Mouse (Mus musculus) spleen, postnatal 4 days (tissue): Measurements from ENCODE around the gene Methig1.
"Not testable (repeated sequence)": the region's sequence is repeated elsewhere in the genome, so short reads cannot be mapped to it uniquely, and the experiment has no call there.

ENCODE experiments used
- DNase-seq, 2 experiments: peaks; one replicate each; pipeline ENCODE4 v3.0.0; 2022; ENCODE audit warnings: low spot score in 2 of 2

Gene Methig1

DNA sequence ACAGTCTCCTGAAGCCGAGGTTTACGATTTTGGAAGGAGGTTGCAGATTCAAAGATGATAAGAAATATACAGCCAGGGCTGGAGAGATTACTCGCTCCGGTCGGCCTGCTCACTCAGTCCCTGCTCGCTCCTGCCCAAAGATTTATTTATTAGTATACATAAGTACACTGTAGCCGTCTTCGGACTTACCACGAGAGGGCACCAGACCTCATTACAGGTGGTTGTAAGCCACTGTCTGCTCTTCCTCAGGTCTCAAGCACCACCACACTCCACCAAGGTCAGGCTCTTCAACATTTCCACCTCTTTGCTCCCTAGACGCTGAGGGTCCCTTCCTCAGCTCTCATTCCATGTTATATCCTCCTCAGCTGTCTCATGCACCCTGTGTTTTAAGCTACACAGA is 15.1 kb upstream of the Methig1 start:
- peak; percentile 66 to 81 for DNase-seq

GRCm38 (mm10) chr15:100341314-100341980 is 11.5 kb upstream of the Methig1 start:
- DNase-seq: not testable (repeated sequence)

DNA sequence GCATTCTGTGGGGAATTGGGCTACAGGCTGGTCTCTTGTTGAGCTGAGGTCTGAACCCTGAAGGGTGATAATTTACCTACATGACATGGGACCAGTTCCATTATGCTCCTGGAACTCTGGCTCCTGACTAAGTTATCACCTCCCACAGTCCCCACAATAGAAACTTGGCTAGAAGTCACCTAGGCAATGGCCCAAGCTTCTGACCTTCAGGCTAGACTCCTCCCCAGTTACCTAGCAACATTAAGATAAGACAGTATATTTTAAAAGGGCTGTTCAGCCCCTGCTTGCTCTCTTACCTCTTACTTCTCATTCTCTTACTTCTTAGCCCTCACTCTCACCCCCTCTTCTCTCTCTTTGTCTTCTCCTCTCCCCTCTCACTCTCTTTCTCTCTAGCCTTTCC is 7.5 kb upstream of the Methig1 start:
- no peak for DNase-seq

GRCm38 (mm10) chr15:100346761-100347160 is 6.2 kb upstream of the Methig1 start:
- DNase-seq: no peak

GRCm38 (mm10) chr15:100349496-100349895 is 3.5 kb upstream of the Methig1 start:
- no peak for DNase-seq

- DNase-seq: no peak
Observed at GRCm38 (mm10) chr15:100351501-100352060, 1.4 kb upstream of the Methig1 start.

GRCm38 (mm10) chr15:100353399-100353798 is 450 bp downstream of the Methig1 start:
- not testable (repeated sequence) for DNase-seq

GRCm38 (mm10) chr15:100355876-100356275 is 2.9 kb downstream of the Methig1 start:
- DNase-seq: no peak

DNA sequence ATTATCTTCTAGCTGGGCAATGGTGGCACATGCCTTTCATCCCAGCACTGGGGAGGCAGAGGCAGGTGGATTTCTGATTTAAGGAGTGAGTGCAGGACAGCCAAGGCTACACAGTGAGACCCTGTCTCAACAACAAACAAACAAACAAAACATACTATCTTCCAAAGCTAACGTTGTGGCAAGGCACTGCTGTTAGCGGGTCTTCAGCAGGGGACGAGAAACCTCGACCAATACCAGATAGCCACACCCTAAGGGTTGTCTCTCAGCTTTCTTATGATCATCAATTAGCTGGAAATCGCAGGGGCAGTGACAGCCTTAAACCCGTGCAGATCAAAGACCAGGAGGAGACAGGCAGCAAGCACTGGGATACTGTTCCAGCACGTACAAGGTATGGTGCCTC is 11.3 kb downstream of the Methig1 start, which contains the start of gene Higd1c:
Gene Higd1c (plus strand): TSS at position 301 of the 400 bp plus-strand sequence.
- DNase-seq: no peak

- not testable (repeated sequence) for DNase-seq
Observed at GRCm38 (mm10) chr15:100365967-100366366, 13.0 kb downstream of the Methig1 start.

- DNase-seq: no peak
Observed at GRCm38 (mm10) chr15:100367119-100367518, 14.2 kb downstream of the Methig1 start.

DNA sequence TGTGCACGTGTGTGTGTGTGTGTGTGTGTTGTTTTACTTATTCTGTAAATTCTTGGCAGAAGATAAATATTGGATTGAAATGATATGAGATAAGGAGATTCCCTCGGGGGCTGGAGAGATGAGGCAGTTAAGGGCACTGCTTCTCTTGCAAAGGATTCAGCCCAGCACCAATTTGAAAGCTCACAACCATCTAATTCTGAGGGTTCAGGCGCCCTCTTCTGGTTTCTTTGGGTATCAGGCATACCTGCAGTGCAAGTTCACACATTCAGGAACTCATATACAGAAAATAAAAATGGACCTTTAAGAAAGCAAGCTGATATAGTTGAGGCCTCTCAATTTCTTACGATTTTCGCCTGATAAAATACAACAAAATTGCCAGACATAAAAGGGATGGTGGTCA is 22.1 kb downstream of the Methig1 start:
- peak; percentile 60 to 73 for DNase-seq

GRCm38 (mm10) chr15:100377847-100378505 is 25.0 kb downstream of the Methig1 start:
- peak in 1 of 2 experiments; percentile 49 for DNase-seq

DNA sequence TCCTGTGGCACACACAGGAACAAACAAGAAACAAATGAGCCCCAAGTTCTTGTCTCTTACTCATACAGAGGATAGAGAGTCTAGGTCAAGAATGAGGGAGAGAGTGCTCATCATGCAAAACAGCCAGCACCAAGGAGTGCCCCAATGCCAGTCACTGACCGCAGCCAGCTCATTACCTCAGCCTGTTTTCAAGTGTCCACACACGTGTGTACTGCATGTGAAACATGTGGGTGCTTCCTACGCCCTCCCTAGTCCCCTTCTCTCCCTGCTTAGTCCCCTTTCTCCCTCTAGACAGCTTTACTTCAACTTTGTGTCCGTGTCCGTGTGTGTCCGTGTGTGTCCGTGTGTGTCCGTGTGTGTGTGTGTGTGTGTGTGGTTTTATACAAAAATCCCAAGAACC is 26.7 kb downstream of the Methig1 start:
- DNase-seq: no peak

DNA sequence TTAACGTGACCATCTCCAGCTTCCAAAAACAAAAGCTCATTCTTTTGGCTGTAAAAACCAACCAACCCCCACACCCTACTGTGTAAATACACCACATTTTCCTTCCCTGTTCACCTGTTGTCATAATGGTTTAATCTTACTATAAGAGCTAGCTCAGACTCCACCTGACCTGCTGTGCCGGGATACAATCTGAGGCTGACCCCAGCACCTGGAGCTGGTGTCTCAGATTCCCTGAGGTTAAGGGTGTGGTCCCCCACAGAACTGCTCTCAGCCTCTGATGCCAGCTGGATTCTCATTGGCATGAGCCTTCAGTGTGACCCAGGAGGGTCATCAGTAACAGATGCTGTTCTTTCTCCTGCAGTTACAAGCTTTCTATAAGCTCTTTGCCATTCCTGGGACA is 27.2 kb downstream of the Methig1 start:
- DNase-seq: peak in 1 of 2 experiments; percentile 52

DNA sequence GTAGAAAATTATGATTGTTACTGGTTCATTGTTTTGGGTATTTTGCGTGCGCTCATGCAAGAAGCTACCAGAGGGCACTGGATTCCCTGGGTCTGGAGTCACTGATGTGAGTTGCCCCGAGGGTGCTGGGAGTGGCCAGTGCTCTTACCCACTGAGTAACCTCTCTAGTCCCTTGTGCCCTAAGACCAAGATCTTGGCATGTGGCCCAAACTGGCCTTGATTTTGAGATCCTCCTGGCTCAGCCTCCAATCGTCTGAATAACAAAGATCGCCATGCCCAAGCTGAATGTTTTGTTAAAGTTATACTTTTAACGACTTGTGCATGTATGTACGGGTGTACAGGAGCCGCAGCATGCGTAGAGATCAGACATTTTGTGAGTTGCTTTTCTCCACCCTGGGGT is 32.8 kb downstream of the Methig1 start:
- DNase-seq: no peak

GRCm38 (mm10) chr15:100387544-100388223 is 34.7 kb downstream of the Methig1 start:
- DNase-seq: no peak

DNA sequence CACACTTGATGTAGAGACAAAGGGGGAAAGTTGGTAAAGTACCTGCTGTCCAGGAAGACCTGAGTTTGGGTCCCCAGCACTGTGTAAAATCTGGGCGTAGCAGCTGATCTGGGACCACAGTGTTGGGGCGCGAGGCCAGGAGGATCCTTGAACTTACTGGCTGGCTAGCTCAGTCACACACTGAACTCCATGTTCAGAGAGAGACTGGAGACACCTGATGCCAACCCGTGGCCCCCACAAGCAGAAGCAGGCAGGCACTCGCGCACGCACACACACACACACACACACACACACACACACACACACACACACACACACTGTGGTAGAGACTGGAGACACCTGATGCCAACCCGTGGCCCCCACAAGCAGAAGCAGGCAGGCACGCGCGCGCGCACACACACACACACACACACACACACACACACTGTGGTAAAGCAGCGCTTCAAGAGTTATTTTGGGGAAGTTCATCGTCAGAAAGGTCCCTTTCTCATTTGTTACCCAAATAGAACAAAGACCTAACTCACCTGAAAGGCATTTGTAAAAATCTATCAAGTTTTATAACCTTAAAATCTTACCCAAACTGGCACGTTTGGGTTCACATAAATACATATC is 35.4 kb downstream of the Methig1 start:
- DNase-seq: no peak

- DNase-seq: no peak
Observed at GRCm38 (mm10) chr15:100388886-100389285, 35.9 kb downstream of the Methig1 start.

DNA sequence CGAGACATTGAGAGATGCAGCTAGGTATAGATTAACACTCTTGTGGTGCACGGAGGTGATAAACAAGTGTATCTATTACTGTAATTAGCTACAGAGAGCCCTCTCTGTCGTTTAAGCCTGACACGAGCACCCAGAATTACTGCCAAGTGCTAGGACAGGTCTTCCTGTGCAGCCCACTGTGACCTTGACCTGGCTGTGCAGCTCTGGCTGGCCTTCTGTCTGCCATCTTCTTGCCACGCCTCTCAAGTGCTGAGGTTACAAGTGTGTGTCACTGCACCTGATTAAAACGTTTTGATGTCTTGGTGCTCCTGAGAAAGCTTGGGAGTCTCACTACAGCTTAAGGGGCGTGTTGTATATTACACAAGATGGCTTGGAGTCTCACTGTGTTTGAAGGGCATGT is 38.1 kb downstream of the Methig1 start:
- no peak for DNase-seq

DNA sequence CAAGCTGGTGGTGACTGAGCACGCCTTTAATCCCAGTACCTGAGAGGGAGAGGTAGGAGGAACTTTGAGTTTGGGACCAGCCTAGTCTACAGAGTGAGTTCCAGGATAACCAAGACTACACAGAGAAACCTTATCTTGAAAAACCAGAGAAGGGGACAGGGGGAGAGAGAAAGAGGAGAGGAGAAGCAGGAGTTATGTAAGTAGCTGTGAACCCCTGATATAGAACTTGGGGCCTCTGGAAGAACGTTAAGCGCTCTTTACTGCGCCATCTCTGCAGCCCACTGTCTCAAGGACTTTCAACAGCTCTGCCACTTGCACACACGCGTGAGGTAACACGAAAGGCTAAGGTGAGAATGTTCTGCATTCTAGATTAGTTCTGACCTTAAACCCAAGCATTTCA is 38.6 kb downstream of the Methig1 start:
- no peak for DNase-seq

DNA sequence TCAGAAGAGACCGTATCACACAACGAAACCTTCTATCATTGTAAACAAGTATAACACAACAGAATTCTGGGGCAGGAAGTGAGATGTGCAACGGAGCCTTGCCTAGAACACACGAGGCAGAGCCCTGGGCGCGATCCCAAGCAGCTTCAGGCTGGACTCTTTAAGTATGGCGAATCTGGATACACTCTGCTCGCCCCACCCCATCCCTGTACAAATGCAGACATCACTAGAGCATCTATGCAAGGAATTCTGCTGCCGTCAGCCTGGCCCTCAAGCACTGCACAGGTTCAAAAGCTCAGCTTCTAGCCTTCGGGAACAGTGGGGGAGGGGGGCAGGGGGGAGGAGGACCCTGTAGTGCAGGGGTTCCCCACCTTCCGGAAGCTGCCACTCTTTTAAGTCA is 40.1 kb downstream of the Methig1 start:
- DNase-seq: no peak
